Mouse (Mus musculus) spleen, embryonic (tissue): ENCODE results near the gene Cpeb4.
"Not testable (repeated sequence)": the region's sequence is repeated elsewhere in the genome, so short reads cannot be mapped to it uniquely, and the experiment has no call there.

Experiments used
- CTCF ChIA-PET: fragments of 350-600 bp; sonication (Branson Sonifier 250); formaldehyde crosslinking; loops from one replicate; lab custom pipeline; 2022; lab: Charles Lee

Cpeb4 gene

DNA sequence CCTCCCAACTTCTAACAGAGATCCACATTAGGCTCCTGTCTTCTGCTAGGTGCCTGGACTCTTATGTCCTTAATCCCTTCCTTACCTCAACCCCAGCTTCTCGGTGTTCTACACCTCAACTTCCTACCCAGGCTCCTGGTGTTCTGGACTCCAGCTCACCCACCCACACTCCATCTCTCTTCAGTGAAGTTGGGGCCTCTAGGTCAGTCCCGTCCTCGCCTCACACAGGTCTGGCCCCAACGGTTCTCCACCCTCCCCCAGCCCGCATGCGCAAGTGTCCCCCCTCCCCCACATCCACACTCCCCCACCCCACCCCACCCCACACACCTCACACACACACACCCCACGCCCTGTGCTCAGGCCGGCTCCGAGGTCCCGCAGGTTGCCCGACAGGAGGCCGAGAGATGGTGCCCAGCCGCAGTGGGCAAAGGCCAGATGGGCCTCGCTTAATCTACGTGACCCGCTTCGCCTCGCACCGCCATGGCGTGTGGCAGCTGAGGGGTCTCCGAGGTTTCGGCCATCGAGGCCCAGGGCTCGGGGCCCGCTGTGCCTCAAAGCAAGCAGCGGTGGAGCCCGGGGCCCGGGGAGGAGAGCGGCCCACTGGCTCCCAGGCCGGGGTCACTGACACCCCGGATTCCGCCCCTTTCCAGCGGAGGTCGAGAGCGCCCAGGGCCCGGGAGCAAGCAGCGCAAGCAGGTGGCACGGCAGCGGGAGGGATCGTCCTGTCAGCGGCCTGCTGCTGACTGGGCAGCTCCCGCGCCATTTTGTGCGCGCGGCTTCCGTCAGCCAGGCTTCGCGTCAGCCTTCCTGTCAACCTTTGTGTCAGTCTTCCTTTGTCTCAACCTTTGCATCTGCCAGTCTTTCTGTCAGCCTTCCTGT, 93.5 kb downstream of the Cpeb4 start, which contains the start of gene 4930524B15Rik:
Gene 4930524B15Rik, plus strand, starts transcription at position 337 of the 879 bp plus-strand sequence.
- CTCF ChIA-PET, result no interaction called here

DNA sequence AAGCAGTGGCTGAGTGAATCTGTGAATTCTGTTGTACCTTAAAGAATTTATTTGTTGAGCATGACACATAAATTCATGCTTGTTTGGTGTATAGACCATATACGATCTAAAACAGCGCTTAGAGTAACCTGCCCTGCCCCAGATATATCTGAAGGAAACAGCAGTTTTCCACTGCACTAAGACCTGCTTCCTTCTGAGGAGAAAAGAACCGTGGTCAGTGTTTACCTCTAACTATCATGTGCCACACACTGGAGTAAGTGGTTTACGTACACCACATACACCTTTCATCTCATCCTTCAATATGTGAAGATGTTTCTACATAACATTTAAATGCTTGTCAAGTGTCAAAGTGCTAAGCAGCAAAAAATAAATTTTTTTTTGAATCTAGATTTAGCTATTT, 102.1 kb downstream of the Cpeb4 start:
- CTCF ChIA-PET, result no interaction called here

DNA sequence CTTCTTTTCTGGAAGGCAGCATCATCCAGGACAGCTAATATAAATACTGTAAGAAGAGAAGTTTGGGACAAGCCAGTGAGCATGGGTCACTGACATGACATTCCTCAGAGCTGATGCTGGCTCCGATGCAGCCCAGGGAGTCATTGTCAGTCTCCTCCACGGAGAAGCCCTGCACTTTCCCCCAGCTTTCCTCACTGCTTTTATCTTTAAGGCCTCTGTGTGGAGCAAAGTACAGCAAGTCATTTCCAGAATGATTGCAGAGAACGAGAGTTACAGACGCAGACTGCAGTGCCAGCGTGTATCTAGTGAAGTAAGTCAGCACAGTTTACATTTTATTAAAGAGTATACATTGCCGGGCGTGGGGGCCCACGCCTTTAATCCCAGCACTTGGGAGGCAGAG, 102.8 kb downstream of the Cpeb4 start:
- CTCF ChIA-PET, result no interaction called here

DNA sequence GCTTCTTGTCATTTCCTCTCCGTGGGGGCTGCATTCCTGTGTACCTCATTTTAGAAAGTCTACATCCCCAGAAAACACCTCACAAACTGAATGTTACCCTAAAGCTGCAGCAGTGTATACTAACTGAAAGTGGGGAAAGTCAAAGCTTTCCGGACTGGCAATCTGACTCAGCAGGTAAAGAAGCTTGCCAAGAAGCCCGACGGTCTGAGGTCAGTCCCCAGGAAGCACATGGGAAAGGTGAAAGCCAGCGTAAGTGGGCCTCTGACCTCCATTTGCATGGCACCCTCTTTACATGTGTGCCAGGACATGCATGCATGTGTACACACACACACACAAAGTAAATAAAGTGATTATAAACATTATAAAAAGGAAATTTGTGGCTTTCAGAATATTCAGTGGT, 103.7 kb downstream of the Cpeb4 start:
- CTCF ChIA-PET, result no interaction called here

DNA sequence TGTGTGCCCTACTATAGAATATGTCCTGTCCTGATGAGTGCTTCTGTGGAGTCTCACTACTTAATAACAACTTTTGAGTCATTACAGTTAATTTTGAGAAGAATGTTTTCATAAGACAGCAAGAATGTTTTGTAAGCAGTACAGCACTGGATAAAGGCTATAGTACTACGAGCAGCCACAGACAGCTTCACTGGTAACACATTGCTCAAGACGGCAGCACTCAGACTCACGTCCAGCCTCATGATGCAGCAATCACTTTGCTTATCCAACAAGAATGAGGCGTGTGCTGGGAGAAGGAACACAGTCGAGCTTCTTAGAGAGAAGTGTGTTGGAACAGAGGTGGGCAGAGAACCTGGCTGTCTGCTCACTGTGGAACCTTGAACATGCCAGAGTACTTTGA, 104.1 kb downstream of the Cpeb4 start:
- CTCF ChIA-PET, result no interaction called here

DNA sequence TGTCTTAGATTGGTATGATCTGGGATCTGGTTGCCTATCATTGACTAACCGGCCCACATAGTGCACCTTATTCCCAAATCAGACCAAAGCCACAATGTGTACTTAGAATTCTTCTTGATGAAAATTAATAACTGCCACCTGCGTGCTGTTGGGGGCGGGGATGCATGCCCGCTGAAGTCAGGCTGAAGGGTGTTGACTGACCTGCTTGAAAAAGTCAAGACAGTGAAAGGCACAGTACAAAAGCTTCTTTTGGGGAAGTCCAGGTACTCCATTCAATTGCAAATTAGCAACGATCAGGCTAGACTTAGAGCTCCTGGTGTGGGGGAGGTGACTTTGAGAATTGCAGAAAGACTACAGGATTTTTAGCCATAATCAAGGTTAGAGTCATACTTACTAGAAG, 108.1 kb downstream of the Cpeb4 start:
- CTCF ChIA-PET, result not testable (repeated sequence)

DNA sequence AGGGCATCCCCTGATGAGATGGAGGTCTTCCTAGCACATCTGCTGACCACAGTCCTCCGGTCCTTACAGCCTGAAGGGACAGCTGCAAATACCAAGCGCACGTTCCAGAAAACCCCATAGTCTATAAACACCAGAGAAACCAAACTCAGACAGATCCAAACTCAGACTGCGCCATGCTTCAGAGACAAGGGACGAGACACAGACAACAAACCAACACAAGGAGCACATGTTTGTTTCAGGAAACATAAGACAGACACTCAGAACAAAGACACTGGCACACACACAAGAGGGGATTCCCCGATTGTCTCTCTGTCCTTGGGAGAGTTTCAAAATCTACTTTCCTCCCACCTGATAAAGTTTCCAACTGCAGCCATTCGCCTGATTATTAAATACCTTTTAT, 109.8 kb downstream of the Cpeb4 start:
- CTCF ChIA-PET, result no interaction called here

DNA sequence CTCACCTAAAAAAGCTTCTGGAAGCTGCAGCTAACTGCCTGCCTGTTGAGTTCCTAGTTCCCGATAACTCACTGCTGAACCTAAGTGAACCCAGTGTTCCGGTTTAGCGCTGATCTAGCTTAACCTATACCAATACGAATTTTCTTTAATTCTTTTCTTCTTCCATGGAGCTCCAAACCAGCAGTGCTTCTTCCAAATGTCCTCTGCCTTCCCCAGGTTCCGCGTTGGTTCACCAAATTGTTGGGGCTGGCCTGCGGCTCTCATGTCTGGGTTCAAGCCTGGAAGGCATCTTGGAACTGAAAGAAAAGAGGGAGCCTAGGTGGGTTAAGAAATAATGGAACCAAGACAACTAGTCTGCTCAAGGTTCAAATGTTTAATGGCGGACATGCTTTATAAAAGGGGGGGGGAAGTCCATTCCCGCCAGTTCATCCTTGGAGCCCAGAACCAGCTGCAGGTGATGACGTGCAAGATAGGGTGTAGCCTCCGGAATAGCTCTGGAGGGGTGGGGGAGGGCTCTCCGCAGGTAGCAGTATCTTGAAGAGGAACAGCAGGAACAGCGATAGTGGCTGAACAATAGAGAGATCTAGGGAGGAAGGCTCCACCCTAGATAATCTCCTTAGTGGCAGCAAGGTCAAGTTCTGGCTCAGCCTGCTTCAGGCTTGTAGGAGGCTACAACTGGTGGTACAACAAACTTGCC, 110.4 kb downstream of the Cpeb4 start:
- CTCF ChIA-PET, result interaction anchor here (0.5 kb wide), 1 partner anchor 738 kb away, joined by 4 read pairs; no protein-coding TSS in a partner anchor

DNA sequence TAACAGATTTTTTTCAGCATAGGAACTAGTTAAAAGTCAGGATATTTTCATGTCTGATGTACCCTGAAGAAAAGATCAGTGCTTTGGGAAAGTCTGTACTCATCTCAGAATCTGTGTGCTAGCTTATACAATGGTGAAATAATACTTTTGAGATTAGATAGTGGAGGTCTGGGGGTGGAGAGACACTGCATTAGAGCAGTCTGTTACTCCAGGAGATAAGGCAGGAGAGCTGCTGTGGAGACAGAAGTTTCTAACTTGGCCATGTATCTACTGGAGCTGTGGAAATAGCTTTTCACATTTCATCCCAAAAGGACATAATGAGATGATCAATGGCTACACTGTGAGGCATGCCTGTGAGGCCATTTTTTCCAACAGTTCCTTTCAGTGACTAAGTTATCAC, 111.2 kb downstream of the Cpeb4 start:
- CTCF ChIA-PET, result no interaction called here

DNA sequence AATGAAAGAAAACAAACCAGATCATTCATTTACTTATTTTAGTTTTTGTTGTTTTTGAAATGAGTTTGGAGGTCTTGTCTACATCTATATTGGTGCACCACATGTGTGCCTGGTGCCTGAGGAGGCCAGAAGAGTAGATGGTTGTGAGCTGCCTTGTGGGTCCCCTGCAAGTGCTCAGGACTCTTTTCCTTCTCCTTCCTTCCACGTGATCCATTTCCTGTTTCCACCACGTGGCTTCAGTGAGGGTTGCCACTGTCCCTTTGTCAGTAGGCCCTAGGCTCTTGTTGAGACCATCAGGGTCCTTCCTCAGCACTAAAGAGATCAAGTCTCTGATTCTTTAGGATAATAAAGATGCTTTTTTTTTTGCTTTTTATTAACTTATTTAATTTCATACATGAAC, 112.8 kb downstream of the Cpeb4 start:
- CTCF ChIA-PET, result interaction anchor here (0.7 kb wide), 1 partner anchor 77 kb away, joined by 4 read pairs; no protein-coding TSS in a partner anchor
